Mouse (Mus musculus) ES-E14 (cell line): Measurements from ENCODE around the gene Nppc.

Experiments used
- CHD2 ChIP-seq: IDR thresholded peaks from 2 replicates; pipeline ENCODE4 v1.6.1; 2014; ENCODE audit warnings: mild to moderate bottlenecking, low read depth, low read length, inconsistent platforms
- HCFC1 ChIP-seq: IDR thresholded peaks from 2 replicates; pipeline ENCODE4 v1.6.1; 2012; ENCODE audit warnings: low read length, inconsistent platforms, borderline replicate concordance; ENCODE audit not compliant: insufficient read depth
- ZC3H11A ChIP-seq: IDR thresholded peaks from 2 replicates; pipeline ENCODE4 v1.6.1; 2012; ENCODE audit warnings: low read depth, mild to moderate bottlenecking, inconsistent platforms, low read length, borderline replicate concordance

- TF ChIP-seq ZC3H11A = no peak
- TF ChIP-seq HCFC1 = no peak
- no peak for TF ChIP-seq CHD2
These were observed 16.9 kb upstream of the Nppc start for GRCm38 (mm10) chr1:86687236-86687635.
